Mouse (Mus musculus) megakaryocyte, embryonic 14.5 days (primary cell): Measurements from ENCODE around the gene Psmb7. TPM values are rescaled to one million over a fixed set of nuclear protein-coding genes. Genes with fewer than 3 reads are reported as not detected.

Source experiments
- H3K27me3 ChIP-seq: replicated peaks from 2 replicates; pipeline ENCODE3; 2012; ENCODE audit warnings: inconsistent platforms
- H3K36me3 ChIP-seq: replicated peaks from 2 replicates; pipeline ENCODE3; 2012; ENCODE audit warnings: low read length, inconsistent platforms, mixed read lengths
- H3K4me1 ChIP-seq: 2 replicates; pipeline ENCODE4 v1.6.1; 2012; ENCODE audit warnings: inconsistent platforms
- H3K4me3 ChIP-seq: replicated peaks from 2 replicates; pipeline ENCODE3; 2012; ENCODE audit warnings: moderate library complexity, mild to moderate bottlenecking, inconsistent platforms
- H3K9me3 ChIP-seq: 2 replicates; pipeline ENCODE4 v1.6.1; 2012; ENCODE audit warnings: inconsistent platforms
- FLI1 ChIP-seq: IDR thresholded peaks from 2 replicates; pipeline ENCODE4 v1.6.1; 2012; ENCODE audit warnings: low read length, inconsistent platforms, mixed read lengths
- GATA1 ChIP-seq: IDR thresholded peaks from 3 replicates; pipeline ENCODE4 v1.6.1; 2012; ENCODE audit warnings: mixed read lengths, low read length, inconsistent platforms, borderline replicate concordance
- polyA plus RNA-seq: library from polyadenylated mRNA; stranded (reverse); fragments of >175 nt; gene quantifications from 2 replicates; pipeline ENCODE4 v1.2.3, GENCODE M21; 2012; ENCODE audit warnings: low replicate concordance; ENCODE audit not compliant: insufficient read depth

Psmb7 gene
- polyA plus RNA-seq, 1 experiment, result 12.4 TPM

GRCm38 (mm10) chr2:38578602-38579521, 65.0 kb downstream of the Psmb7 start:
- Histone ChIP-seq H3K9me3 (no peaks in the 10 kb centered on the region), H3K4me3 (no peak overlapping the region), H3K36me3 (peaks cover 56% of the 10 kb centered on the region), H3K27me3 (peaks cover 6% of the 10 kb centered on the region), H3K4me1 (0 out of 2 replicates have a peak, but pooled peaks cover 9% of the 10 kb centered on the region)
- TF ChIP-seq GATA1, result no peak
- no peak for TF ChIP-seq FLI1

- Histone ChIP-seq H3K27me3 (peaks cover 16% of the 10 kb centered on the region), H3K9me3 (no peaks in the 10 kb centered on the region), H3K4me3 (no peak overlapping the region), H3K4me1 (peaks cover 12% of the 10 kb centered on the region; the same call in 1 of the 2 replicates), H3K36me3 (peaks cover 30% of the 10 kb centered on the region)
- TF ChIP-seq GATA1 (no peak), FLI1 (no peak)
Measured at GRCm38 (mm10) chr2:38574697-38575096, 69.2 kb downstream of the Psmb7 start.

GRCm38 (mm10) chr2:38571971-38572601, 71.8 kb downstream of the Psmb7 start:
- no peak for TF ChIP-seq GATA1
- TF ChIP-seq FLI1, result no peak
- peaks cover 10% of the 10 kb centered on the region for H3K36me3 ChIP-seq
- peaks cover 8% of the 10 kb centered on the region; the same call in 1 of the 2 replicates for H3K4me1 ChIP-seq
- peaks cover 26% of the 10 kb centered on the region for H3K27me3 ChIP-seq
- H3K4me3 ChIP-seq, result no peak overlapping the region
- no peaks in the 10 kb centered on the region for H3K9me3 ChIP-seq

GRCm38 (mm10) chr2:38562596-38562995, 81.3 kb downstream of the Psmb7 start:
- H3K4me3 ChIP-seq, result no peak overlapping the region
- TF ChIP-seq FLI1, result no peak
- no peak for TF ChIP-seq GATA1
- peaks cover 27% of the 10 kb centered on the region for H3K27me3 ChIP-seq
- no peaks in the 10 kb centered on the region for H3K4me1 ChIP-seq
- no peaks in the 10 kb centered on the region for H3K9me3 ChIP-seq
- H3K36me3 ChIP-seq, result peaks cover 3% of the 10 kb centered on the region

- Histone ChIP-seq H3K9me3 (no peaks in the 10 kb centered on the region), H3K4me1 (no peaks in the 10 kb centered on the region; the same call in 1 of the 2 replicates), H3K27me3 (peaks cover 29% of the 10 kb centered on the region), H3K36me3 (peaks cover 3% of the 10 kb centered on the region), H3K4me3 (no peak overlapping the region)
- TF ChIP-seq FLI1, result no peak
- TF ChIP-seq GATA1, result no peak
Measured at GRCm38 (mm10) chr2:38560296-38561227, 83.3 kb downstream of the Psmb7 start.

DNA sequence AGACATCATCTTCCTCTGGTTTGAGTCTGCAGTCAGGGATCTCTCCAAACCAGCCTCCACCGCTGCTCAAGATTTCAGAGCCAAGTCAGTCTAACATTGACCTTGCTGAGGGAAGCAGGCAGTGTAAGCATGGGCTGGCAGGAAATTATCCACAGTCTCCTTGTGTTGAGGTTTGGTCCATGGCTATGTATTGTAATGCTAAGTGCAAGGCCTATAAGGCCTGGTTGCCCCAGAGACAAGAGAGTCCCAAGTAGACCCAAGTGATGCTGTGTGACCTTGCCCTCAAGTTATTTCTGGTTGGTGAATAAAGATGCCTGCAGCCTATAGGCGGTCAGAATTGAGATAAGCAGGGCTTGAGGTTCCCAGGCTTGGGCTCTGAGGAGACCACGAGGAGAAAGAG, 87.2 kb downstream of the Psmb7 start:
- Histone ChIP-seq H3K4me3 (no peak overlapping the region), H3K9me3 (no peaks in the 10 kb centered on the region), H3K4me1 (peaks cover 6% of the 10 kb centered on the region; the same call in 1 of the 2 replicates), H3K36me3 (peaks cover 3% of the 10 kb centered on the region), H3K27me3 (peaks cover 30% of the 10 kb centered on the region)
- no peak for TF ChIP-seq FLI1

- H3K27me3 ChIP-seq, result peaks cover 38% of the 10 kb centered on the region
- no peak overlapping the region for H3K4me3 ChIP-seq
- H3K4me1 ChIP-seq, result peaks cover 6% of the 10 kb centered on the region; the same call in 1 of the 2 replicates
- no peaks in the 10 kb centered on the region for H3K9me3 ChIP-seq
- TF ChIP-seq FLI1 (no peak), GATA1 (no peak)
- no peaks in the 10 kb centered on the region for H3K36me3 ChIP-seq
Measured at GRCm38 (mm10) chr2:38555659-38556058, 88.2 kb downstream of the Psmb7 start.

DNA sequence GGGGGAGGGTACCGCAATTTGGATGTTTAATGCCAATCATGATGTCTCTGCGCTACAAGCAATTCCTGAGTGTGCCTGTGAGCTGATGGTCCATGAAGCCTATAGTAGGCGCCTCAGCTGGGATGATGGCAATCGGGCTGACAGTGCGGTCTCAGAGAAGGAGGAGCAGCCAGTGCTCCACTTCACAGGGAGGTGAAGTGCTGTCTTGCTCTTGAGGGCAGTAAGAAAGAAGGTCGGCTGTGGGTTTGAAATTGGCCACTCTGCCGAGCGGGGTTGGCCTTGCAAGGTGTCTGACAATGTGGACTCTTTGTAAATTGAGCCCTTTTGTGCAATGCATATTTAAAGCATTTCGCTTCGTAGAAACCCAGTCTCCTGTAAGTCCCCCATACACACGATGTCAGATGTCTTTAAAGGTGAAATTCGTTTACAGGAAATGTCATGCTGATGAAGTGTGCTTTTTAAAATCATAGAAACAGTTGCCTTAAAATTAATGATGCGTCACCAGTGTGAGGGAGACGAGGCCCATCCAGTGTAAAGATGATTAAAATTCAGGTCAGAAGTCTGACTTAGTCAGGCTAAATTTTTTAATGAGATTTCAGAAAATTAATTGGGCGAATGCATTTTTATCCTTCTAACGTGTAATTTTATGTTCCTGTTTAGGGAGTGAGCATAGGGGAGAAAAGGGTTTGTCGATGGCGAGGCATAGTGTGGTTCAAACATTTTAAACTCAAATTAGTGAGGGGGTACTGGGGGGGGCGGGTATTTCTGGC, 89.5 kb downstream of the Psmb7 start:
- Histone ChIP-seq H3K9me3 (peaks cover 6% of the 10 kb centered on the region; the same call in 1 of the 2 replicates), H3K4me1 (peaks cover 6% of the 10 kb centered on the region; the same call in 1 of the 2 replicates), H3K27me3 (peaks cover 49% of the 10 kb centered on the region), H3K4me3 (no peak overlapping the region), H3K36me3 (no peaks in the 10 kb centered on the region)
- TF ChIP-seq GATA1 (no peak), FLI1 (no peak)

- Histone ChIP-seq H3K9me3 (peaks cover 10% of the 10 kb centered on the region; the same call in 1 of the 2 replicates), H3K27me3 (peaks cover 54% of the 10 kb centered on the region), H3K4me1 (peaks cover 6% of the 10 kb centered on the region; the same call in 1 of the 2 replicates), H3K4me3 (no peak overlapping the region), H3K36me3 (no peaks in the 10 kb centered on the region)
- no peak for TF ChIP-seq FLI1
- no peak for TF ChIP-seq GATA1
Measured at GRCm38 (mm10) chr2:38552004-38552443, 91.9 kb downstream of the Psmb7 start.
